Mouse (Mus musculus): ENCODE results near the gene Slc25a35.
"Not testable (repeated sequence)": the region's sequence is repeated elsewhere in the genome, so short reads cannot be mapped to it uniquely, and the experiment has no call there.

Slc25a35 gene

DNA sequence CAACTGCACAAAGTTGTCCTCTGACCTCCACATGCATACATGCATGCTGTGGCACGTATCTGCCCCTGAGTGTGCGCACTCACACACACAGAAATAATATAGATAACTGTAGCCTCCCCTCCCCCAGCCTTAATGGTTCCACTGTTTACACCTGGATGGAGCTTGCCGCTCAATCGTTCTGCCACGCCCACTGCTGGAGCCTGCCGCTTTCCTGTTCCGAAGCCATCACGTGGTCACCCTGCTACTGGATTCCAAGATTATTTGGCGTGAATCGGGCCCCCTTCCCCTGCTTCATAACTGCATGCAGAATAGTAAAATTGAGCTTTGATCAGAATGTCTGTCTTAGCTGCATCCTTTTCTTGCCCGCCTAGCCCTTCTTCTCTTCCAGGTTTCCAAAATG lies 5.8 kb upstream of the Slc25a35 start:
- DNase-seq, result not testable (repeated sequence)

DNA sequence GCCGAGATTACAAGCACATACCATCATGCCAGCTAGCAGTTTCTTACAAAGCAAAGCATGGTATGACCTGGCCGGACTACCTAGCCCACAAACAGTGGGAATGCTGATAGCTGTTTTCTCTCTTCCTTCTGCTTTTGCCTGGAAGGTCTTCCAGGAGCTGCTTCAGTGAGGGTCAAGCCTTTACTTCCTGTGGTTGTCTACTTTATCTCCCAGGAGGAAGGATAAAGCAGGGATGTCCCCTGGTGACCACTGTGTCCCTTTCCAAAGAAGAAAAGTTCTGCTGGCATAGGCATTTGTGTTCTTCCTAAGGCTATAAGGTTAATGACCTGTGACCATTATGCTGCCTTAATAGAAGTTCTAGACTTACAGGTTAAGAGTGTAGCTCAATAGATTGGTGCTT lies 4.5 kb upstream of the Slc25a35 start:
- DNase-seq, result no peak

DNA sequence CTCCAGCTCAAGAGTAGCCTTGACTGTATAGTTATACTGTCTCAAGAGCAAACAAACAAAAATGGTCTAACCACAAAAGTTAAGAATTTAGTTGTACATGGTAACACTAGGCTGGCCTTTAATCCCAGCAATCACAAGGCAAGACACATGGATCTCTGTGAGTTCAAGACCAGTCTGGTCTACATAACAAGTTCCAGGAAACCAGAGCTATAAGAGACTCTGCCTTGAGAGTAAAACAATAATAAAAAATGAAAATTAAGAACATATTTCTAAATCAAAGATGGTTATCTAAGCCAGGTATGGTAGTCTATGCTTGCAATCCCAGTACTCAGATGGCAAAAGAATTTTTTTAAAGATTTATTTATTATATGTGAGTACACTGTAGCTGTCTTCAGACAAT lies 2.9 kb upstream of the Slc25a35 start:
- no peak for DNase-seq

DNA sequence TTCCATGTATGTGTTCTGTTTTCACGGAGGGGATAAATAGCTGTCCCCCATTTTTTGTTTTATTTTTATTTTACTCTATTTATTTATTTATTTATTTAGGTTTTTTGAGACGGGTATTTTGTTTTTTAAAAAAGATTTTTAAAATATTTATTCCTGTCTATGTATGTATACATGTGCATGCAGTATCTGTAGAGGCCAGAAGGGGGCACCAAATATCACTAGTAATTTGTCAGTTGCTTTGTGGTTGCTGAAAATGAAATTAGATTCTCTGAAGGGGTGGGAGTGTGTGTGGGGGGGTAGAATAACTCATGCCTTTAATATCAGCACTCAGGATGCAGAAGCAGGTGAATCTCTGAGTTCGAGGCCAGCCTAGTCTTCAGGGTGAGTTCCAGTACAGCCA lies 2.1 kb upstream of the Slc25a35 start:
- peak; percentile 85 to 90 for DNase-seq

DNA sequence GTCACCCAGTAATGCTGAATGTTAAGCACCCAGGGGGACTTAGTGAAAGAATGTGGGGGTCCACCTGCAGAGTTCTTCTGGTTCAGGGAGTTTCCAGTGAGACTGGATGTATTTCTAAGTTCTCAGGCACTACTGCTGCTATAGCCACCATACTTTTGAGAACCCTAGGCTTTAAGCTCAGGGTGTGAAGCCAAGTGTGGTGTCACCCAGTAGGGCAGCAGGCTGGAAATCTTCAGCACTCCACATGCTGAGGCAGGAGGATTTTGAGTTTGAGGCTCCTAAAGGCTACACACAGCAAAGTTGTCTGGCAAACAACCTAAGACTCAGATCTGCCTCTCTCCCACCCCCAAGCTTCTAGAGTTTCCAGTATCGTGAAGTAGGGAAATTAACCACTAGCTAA lies 1.4 kb upstream of the Slc25a35 start:
- no peak for DNase-seq

DNA sequence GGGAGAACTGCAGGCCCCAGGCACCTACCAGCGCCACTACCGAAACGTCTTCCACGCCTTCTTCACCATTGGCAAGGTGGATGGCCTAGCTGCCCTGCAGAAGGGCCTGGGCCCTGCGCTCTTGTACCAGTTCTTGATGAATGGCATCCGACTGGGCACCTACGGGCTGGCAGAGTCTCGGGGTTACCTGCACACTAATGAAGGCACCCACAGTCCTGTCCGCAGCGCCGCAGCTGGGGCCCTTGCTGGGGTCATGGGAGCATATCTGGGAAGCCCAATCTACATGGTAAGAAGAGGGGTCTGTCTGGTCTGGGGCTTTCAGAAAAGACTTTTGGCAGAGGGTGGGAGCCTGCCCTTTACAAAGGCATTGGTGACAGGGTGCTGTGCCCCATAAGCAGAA lies 821 bp downstream of the Slc25a35 start:
- no peak for DNase-seq

DNA sequence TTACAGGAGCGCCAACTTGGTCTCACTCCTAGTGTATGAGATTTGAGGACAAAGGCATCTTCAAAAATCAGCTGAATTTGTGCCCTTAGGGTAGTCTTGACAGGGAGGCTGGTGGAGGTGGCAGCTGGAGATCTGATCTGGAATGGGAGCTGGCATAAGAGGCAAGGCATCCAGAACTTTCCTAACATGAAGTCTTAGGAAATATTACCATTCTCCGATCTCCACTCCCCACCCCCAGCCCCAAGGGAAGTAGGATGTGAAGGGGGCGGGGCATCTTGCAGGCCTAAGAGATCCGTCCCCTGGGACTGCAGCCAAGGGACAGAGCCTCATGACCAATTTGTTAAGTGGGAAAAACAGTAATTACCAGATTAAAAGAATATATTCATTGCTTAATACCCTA lies 2.3 kb downstream of the Slc25a35 start:
- no peak for DNase-seq

DNA sequence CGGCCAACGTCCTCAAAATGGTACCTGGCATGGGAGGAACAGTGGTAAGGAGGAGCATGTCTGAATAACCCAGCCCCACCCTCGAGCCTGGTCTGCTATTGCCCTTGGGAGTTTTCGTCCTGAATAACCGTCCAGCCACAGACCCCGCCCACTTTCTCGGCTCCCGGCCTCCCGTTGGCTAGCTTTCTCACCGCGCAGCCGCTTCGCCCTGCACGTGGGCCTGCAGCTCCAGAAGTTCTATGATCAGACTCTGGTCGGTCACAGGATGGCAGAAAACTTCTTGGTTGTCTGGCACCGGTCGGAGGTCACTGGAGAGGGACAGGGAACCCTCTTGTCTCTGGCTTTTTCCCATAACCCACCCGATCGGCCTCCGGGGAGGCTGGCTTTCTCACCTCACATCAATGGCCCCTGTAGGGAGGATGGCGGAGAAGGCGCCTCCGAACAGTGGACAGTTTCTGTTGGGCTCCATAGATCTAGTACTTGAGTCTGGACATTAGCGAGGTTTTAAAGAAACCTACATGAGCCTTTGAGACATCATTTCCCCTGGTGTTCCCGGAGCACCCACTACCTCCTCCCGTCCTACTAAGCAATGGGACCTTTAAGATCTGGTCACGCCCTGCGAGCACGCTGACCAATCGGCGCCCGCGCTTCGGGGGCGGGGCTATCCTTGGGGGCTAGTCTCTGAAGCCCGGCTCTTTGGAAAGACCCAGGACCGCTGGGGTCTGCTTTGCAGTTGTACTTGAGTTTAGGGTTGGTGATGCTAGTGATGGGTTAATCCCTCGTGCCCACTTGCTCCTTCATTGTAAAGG lies 5.5 kb downstream of the Slc25a35 start:
- peak; percentile 89 to 90 for DNase-seq

DNA sequence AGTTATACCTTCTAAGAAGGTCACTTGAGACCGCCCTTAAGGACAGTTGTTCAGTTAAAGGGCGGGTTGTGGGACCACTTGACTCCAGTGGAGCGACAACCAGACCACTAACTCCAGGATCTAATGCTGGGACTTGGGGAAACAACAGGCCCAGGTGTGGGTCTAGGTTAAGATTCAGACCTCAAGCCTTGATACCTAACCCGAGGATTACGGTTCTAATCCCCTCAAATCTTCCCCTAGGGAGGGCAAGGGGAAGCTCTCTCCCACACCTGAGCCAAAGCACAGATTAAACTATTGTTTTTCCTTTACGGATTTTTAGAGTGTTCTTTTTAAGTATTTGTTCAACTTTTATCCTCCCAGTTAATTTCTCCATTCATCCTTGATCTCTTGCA lies 6.1 kb downstream of the Slc25a35 start:
- no peak for DNase-seq

DNA sequence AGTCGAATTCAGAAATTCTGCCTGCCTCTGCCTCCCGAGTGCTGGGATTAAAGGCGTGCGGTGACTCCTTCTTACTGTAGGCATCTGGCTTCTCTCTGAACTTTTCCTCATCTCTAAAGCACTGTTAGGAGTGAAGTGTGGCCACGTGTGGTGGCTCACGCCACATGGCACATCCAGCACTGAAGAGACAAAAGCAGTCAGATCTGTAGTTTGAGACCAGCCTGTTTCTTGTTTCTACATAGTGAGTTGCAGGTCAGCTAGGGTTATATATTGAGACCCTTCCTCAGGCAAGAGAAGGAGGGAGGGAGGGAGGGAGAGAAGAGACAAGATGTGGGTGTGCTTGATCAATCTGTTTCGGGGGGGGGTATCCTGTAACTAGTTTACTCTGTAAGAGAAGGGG lies 7.2 kb downstream of the Slc25a35 start, which contains the start of gene Rangrf:
Gene Rangrf, minus strand, starts transcription at position 101 of the 400 bp plus-strand sequence.
- DNase-seq, result no peak

DNA sequence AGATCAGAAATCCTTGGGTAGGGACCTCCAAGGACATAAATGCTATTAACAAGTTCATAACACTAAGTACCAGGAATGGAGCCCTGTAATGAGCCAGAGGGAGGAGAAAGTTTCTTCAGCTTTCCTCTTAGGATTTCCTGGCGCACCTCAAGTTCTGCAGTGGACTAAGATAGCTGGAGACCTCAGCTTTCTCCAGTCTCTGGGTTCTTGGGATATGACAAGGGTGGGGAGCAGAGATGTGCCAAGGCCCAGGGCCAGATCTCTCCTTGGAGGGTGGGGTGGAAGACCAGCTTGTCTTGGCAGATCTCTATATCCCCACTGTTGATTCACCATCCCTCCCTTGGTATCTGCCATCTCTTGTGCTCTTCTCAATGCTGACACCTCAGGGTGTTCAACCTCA lies 7.7 kb downstream of the Slc25a35 start:
- DNase-seq, result no peak

DNA sequence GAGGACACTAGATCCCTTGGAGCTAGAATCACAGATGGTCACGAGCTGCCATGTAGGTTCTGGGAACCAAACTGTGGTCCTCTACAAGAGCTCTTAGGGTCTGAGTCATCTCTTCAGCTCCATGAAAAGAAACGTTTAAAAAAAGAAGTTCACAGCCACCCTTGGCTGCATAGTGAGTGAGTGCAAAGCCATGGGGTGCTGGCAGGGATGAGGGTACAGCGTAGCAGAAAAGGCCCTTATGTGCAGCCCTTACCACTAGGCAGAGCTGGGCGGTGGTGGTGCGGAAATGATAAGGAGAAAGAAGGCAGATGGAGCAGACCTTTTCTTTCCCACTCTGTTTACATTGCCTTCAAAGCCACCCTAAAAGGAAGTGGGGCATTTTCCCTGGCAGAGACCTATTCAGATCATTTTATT lies 11.4 kb downstream of the Slc25a35 start:
- DNase-seq, result no peak

DNA sequence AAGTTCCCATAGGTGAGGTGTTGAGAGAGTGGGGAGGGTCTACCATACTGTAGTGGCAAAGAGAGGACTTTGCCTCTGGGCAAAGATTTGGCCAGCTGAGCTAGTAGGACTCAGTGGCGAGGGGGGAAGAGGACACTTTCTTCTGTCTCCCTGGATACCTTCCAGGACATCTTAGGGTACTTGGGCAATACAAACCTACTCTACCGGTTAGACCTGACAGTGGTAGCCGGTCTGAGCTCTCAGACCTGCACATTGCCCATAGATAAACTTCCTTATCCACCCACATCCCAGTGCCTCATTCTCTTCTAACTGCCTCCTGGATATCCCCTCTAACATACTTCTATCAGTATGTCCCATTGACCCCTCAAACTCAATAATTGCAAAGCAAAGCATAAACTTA lies 13.0 kb downstream of the Slc25a35 start:
- no peak for DNase-seq

DNA sequence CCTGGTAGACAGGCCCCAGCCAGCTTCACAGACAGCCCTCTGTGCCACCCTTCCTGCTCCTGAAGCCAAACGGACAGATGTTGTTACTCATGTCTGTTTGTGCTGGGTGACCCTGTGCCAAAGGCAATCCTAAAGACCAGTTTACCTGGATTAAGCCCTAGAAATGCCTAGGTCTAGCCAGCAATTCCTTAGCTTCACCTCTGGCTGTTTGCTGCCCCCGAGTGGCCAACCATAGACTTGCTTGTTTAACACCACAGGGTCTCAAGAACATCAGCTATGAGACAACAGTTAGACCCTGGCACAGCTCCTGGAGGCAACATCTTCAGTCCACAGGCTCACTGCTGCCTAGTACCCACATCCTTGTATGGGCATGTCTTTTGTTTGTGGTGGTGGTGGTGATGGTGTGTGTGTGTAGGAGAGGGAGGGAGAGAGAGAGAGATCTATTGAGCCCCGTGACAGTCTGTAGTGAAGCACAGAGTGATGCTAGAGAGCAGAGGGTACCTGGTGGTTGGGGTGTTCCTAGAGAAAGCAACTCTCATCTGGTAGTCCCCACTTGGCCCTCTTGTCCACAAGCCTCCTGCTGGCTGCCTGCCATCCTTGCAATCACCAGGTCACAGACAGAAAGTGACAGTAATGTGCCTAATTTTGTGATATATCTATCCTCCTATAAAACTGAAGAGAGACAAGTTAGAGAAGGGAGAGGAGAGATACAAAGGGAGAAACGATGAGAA lies 14.9 kb downstream of the Slc25a35 start:
- DNase-seq, result peak; percentile 86 to 92

DNA sequence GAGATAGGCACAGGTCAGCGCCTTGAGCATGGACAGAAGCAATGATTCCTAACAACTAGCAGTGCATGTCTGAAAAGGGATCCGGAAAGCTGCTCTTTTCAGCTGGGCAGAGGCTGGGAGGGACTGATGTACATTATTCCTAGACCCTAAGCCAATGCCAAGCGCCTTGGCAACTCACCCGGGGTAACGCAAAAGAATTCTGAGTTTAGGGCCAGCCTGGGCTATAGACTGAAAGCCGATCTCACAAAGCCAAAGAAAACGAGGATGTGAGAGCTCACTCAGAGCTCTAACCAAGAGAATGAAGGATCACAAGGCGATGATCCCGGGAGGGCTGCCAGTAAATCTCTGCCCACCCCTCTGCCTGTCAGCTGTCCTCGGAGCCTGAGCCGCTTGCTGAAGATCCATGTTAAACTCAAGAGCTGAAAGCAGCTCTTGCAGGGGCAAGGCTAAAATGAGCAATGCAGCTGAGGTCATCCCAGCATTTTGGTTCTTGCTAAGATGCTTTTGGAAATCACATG lies 19.5 kb downstream of the Slc25a35 start:
- DNase-seq, result peak; percentile 61 to 72

DNA sequence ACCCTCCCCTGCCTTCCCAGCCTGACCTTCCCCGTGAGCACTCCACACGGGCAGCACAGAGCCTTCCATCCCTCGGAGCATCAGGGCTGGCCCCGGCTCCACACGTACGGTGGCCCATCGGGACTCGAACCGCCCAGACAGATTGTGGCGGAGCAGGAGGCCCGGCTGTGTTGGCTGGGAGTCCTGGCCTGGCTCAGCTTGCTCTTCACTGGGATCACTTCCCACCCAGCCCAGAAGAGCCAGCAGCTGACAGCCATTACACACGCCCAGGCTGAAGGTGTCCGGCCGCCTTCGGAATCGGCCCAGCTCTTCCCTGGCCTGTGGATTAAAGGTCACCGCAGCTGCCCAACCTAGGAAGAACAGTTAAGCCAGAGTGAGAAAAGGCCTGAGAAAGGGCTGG lies 20.4 kb downstream of the Slc25a35 start:
- DNase-seq, result peak; percentile 84 to 89

DNA sequence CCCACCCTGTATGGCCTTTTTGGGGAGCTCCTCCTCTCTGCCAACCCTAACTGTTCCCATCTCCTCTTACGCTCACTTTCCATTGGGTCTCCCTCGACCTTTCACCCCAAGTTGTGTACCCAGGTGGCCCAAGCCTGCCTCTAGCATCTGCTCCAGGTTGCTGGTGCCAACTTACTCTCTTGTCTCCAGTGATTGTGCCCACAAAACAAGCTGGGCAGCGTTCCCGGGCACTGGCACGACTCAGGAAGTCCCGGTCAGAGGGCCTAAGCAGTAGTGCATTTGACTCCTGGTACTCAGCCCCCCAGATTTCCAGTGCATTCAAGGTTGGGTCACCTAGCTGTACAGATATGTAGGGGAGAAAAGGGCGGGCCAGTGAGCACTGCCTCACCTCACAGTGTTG lies 25.2 kb downstream of the Slc25a35 start:
- peak; percentile 82 to 89 for DNase-seq

DNA sequence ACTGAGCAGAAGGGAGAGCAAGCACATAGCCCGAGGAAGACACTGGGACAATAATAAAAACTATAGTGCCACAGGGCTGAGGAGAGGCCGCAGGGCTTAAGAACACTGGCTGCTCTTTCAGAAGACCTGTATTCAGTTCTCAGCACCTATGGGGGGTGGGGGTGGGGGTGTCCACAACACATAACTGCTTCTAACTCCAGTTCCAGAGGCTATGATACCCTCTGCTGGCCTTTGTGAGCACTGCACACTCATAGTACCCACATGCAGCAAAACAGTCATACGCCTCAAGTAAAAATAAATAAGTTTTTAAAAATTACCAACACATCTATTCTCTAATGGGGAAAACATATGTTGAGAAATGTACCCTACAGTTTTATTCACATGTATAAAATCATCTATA lies 26.4 kb downstream of the Slc25a35 start:
- peak in 1 of 2 experiments; percentile 60 for DNase-seq

DNA sequence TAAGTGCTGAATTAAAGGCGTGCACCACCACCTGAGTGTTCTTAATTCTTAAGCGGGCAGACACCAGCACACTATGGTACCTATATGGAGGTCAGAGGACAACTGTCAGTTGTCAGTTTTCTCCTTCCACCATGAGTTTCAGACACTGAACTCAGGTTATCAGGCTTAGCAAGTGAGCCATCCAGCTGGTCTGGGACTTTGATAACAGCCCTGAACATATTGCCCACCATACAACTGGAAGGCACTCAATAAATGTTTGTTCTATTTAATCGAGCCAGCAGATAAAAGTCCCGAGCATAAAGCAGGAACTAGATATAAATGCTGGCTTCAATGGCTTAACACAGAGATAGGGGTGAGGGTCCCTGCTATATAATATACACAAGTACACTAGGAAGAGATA lies 29.1 kb downstream of the Slc25a35 start:
- no peak for DNase-seq

DNA sequence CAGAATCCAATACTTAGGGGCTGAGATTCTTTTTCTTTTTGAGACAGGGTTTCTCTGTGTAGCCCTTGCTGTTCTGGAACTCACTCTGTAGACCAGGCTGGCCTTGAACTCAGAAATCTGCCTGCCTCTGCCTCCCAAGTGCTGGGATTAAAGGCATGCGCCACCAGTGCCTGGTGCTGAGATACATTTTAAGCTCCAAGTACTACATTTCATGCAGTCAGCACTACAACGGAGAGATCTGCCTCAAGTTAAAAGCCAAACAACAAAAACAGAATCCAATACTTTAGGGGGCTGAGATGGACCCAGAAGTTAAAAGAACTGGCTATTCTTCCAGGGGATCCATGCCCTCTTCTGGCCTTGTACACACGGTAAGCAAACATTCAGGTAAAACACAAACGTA lies 34.9 kb downstream of the Slc25a35 start:
- DNase-seq, result not testable (repeated sequence)

DNA sequence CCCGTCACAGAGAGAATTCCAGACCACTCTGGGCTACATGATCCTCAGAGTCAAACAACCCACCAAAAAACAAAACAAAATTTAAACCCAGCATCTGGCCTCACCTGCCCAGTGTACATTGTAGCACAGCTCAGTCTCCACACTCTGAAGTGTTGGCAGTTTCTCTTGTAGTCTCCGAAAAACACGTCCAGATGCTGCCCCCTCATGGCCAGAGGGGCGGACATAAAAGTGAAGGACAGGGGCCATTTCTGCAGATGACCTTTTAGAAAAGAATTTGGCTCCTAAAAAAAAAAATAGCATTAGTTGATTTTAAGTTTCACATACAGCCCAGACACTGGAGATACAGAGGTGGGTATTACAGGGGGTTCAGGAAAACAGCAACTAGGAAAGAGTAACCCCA lies 35.7 kb downstream of the Slc25a35 start:
- peak in 1 of 2 experiments; percentile 42 for DNase-seq

DNA sequence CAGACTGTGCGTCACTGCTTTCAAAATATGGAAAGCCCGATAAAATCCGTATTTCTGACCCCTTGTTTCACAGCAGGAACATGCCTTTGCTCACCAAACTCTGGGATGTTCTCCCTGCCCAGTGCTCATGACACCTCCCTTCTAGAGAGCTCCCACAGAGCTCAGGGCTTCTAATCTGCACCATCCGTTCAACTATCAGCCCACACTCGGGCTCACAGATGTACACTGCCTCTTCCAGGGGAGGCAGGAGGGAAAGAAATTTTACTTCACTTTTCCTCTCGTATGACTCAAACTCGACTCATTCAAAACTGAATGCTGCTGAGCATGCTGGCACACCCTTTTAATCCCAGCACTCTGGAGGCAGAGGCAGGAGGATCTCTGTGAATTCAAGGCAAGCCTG lies 37.3 kb downstream of the Slc25a35 start:
- no peak for DNase-seq

DNA sequence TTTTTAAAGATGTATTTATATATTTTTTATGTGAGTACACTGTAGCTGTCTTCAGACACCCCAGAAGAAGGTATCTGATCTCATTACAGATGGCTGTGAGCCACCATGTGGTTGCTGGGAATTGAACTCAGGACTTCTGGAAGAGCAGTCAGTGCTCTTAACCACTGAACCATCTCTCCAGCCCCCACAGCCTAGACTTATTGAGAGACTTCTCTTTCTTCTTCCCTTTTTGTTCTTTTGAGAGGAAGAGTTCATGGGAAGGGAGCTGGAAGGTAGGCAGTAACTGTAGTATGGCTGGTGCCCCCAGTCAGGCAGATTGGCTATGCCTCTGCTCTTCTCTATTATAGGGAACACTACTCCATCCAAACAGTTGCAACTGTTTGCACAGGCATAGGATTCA lies 38.6 kb downstream of the Slc25a35 start:
- DNase-seq, result not testable (repeated sequence)
